Mouse (Mus musculus) liver, adult 2 months (tissue): Measurements from ENCODE around the gene Sbno1. TPM values are rescaled to one million over a fixed set of nuclear protein-coding genes. Genes with fewer than 3 reads are reported as not detected.

Experiments
- DNase-seq: peaks from one replicate; pipeline ENCODE4 v3.0.0-alpha.2; 2011; ENCODE audit warnings: low read depth, low spot score; ENCODE audit errors: extremely low read depth
- H3K27ac ChIP-seq: fragments of 200-500 bp; replicated peaks from 2 replicates; pipeline ENCODE4 v1.5.1; 2012; ENCODE audit warnings: low read depth, mild to moderate bottlenecking, control low read depth, inconsistent platforms, low read length; ENCODE audit not compliant: insufficient read depth
- H3K27me3 ChIP-seq: fragments of 200-500 bp; 2 replicates; pipeline ENCODE4 v1.6.1; 2012; ENCODE audit warnings: mild to moderate bottlenecking, moderate library complexity, low read length, inconsistent platforms; ENCODE audit not compliant: control insufficient read depth, insufficient read depth
- H3K36me3 ChIP-seq: fragments of 200-500 bp; 2 replicates; pipeline ENCODE4 v1.6.1; 2012; ENCODE audit warnings: low read length, inconsistent platforms; ENCODE audit not compliant: control insufficient read depth, insufficient read depth
- H3K4me1 ChIP-seq: fragments of 200-500 bp; 2 replicates; pipeline ENCODE4 v1.6.1; 2011; ENCODE audit warnings: low read length; ENCODE audit not compliant: control insufficient read depth, insufficient read depth
- H3K4me3 ChIP-seq: fragments of 200-500 bp; 2 replicates; pipeline ENCODE4 v1.5.1; 2011; ENCODE audit warnings: low read depth, mild to moderate bottlenecking, control low read depth, low read length, moderate library complexity; ENCODE audit not compliant: insufficient read depth
- H3K79me2 ChIP-seq: fragments of 200-500 bp; 2 replicates; pipeline ENCODE4 v1.6.1; 2012; ENCODE audit warnings: inconsistent platforms, mild to moderate bottlenecking, low read length, moderate library complexity; ENCODE audit not compliant: control insufficient read depth, insufficient read depth
- H3K9ac ChIP-seq: fragments of 200-500 bp; 2 replicates; pipeline ENCODE4 v1.6.1; 2012; ENCODE audit warnings: low read depth, mild to moderate bottlenecking, control low read depth, inconsistent platforms, low read length
- CTCF ChIP-seq: fragments of 200-500 bp; IDR thresholded peaks from 2 replicates; pipeline ENCODE4 v1.5.1; 2011; ENCODE audit warnings: low read depth, low read length, control low read depth
- POLR2A ChIP-seq: fragments of 200-500 bp; IDR thresholded peaks from 2 replicates; pipeline ENCODE4 v1.6.1; 2011; ENCODE audit warnings: low read length, control low read depth; ENCODE audit not compliant: insufficient read depth; ENCODE audit errors: extremely low read depth
- WGBS: fragments of 180-500 bp; shearing (Covaris S2); methylation state at CpG from one replicate; pipeline ENCODE4 v1.1.7; 2018; 5-methylcytosine and 5-hydroxymethylcytosine counted together
- polyA plus RNA-seq: library from polyadenylated mRNA; depleted of rRNA; stranded (reverse); fragments of >200 nt; gene quantifications from 2 replicates; pipeline ENCODE4 v1.2.3, GENCODE M21; 2012
- total RNA-seq: library from RNA; depleted of rRNA; stranded (reverse); fragments of >200 nt; gene quantifications from 2 replicates; pipeline ENCODE4 v1.2.3, GENCODE M21; 2014

The Sbno1 gene
- total and polyA plus RNA-seq, 2 experiments = 7.2 to 33.1 TPM

DNA sequence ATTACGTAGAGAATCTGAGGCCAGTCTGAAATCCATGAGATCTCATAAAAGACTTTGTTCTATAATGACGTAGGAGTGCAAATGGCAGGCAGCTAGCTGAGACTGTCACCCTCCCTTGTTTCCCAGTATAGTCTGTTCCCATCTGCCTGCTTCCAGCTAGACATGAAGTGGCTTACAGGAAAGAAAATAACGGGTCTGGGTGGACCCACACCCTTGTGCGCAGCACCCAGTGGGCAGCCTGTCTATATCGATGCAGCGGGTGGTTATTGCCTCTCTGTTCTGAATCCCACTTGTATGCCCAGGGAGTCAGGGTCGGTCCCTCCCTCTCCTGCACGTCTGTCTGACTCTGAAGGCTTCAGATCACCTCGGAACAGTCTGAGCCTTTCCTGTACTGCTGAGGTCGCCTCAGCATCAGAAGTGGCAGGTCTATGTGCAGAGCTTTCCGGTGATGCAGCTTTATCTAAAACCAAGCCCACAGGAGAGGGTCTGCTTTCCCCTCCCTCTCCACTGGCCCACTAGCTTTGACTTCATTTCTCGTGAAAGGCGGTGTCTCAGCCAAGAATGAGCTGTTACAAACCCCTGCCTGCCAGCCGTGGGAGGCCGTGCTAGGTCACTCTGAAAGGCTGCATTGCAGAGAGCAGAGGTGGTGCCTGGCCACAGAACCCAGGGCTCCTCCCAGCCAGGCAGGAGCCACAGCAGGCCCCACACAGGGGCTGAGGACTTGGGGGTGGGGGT is 26.9 kb upstream of the Sbno1 start:
- DNase-seq = no peak
- WGBS = 89% methylated on average over 15 of the region's 15 CpGs
- H3K4me1 ChIP-seq = peaks cover 20% of the 10 kb centered on the region; the same call in 1 of the 2 replicates

DNA sequence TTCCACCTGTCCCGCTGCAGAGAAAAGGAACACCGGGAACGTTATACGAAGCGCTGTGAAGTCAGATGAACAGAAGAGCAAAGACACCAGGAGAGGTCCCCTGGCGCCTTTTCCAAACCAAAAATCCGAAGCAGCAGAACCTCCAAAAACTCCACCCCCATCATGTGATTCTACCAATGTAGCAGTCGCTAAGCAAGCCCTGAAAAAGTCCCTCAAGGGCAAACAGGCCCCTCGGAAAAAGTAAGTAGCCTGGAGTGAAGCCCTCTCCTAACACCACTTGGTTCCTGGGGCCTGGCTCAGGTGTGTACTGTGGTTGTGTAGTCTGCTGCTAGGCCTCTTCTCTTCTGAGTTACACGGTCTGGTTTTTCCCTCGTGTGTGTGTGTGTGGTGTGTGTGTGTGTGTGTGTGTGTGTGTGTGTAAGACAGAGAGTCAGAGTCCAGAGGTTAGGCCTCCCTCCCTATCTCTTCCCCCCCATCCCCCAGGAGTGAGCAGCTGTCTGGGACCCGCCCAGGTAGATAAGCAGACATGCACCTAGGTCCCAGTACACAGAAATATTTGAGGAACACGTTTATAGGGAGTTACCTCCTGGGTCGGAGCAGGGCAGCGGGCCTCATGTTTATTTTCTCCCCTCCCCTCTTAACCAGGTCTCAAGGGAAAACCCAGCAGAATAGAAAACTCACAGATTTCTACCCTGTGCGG is 25.0 kb upstream of the Sbno1 start:
- H3K4me3 ChIP-seq = no peak overlapping the region
- no peak for DNase-seq

More for the DNA sequence above, 26.9 kb upstream of the Sbno1 start:
- no peak overlapping the region for H3K9ac ChIP-seq
- no peaks in the 10 kb centered on the region for H3K27me3 ChIP-seq
- no peak overlapping the region for H3K4me3 ChIP-seq
- no peak overlapping the region for H3K27ac ChIP-seq
- H3K36me3 ChIP-seq = peaks cover 24% of the 10 kb centered on the region
- TF ChIP-seq POLR2A (no peak), CTCF (no peak)
- no peaks in the 10 kb centered on the region for H3K79me2 ChIP-seq

DNA sequence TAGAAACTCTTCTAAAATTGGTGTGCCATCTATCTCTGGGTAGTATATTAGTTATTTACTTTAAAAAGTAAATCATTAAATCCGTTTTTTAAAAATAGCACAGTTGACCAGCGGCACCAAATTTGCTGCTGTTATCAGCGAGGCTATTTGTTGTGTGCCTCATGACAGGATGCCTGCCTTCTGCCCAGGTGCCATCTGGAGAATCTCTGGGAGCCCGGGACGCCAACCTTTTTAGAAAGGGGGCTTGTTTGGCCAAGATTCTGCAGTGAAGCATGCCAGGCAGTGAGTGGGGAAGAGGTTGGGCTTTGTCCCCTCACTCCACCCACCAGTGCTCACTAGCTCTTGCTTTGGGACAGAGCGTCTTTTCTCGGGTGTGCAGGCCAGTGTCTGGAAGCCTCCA is 24.2 kb upstream of the Sbno1 start:
- H3K27ac ChIP-seq = 0 out of 2 replicates have a peak overlapping the region, but pooled peaks have one; percentile 17
- no peak for TF ChIP-seq POLR2A
- no peaks in the 10 kb centered on the region for H3K79me2 ChIP-seq
- no peaks in the 10 kb centered on the region for H3K27me3 ChIP-seq
- H3K4me3 ChIP-seq = no peak overlapping the region
- peaks cover 22% of the 10 kb centered on the region; the same call in 1 of the 2 replicates for H3K4me1 ChIP-seq
- H3K36me3 ChIP-seq = peaks cover 11% of the 10 kb centered on the region
- WGBS = 33% methylated on average over 7 of the region's 7 CpGs
- peak; percentile 51 for DNase-seq
- no peak overlapping the region for H3K9ac ChIP-seq

More for the DNA sequence above, 25.0 kb upstream of the Sbno1 start:
- Histone ChIP-seq H3K9ac (no peak overlapping the region), H3K27me3 (no peaks in the 10 kb centered on the region), H3K36me3 (peaks cover 11% of the 10 kb centered on the region), H3K27ac (no peak overlapping the region), H3K79me2 (no peaks in the 10 kb centered on the region), H3K4me1 (peaks cover 22% of the 10 kb centered on the region; the same call in 1 of the 2 replicates)
- 61% methylated on average over 16 of the region's 16 CpGs for WGBS
- TF ChIP-seq POLR2A (no peak), CTCF (no peak)

DNA sequence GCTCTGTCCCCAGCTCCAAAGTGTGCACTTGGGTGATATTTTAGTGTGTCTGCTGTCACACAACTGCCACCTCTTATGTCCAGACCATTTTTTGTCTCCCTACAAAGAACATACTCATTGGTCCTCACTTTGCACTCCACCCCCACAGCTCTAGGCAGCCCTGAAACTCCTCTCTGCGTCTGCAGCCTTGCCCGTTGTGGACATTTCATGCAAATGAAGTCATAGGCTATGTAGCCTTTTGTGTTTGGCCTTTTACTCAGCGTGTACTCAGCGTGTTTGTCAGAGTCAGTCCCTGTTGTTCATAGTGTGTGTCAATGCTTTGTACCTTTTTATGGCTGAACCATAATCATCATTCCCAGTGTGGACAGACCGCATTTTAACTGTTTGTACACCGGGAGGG is 23.7 kb upstream of the Sbno1 start:
- peaks cover 11% of the 10 kb centered on the region for H3K36me3 ChIP-seq
- H3K27me3 ChIP-seq = no peaks in the 10 kb centered on the region
- DNase-seq = peak; percentile 54
- H3K9ac ChIP-seq = no peak overlapping the region
- H3K27ac ChIP-seq = peak overlapping the region; percentile 23; the same call in 1 of the 2 replicates
- TF ChIP-seq POLR2A = no peak
- no peak for TF ChIP-seq CTCF
- H3K4me1 ChIP-seq = peaks cover 24% of the 10 kb centered on the region; the same call in 1 of the 2 replicates
- H3K4me3 ChIP-seq = no peak overlapping the region
- whole genome bisulfite sequencing = 24% methylated on average over 6 of the region's 6 CpGs
- no peaks in the 10 kb centered on the region for H3K79me2 ChIP-seq

DNA sequence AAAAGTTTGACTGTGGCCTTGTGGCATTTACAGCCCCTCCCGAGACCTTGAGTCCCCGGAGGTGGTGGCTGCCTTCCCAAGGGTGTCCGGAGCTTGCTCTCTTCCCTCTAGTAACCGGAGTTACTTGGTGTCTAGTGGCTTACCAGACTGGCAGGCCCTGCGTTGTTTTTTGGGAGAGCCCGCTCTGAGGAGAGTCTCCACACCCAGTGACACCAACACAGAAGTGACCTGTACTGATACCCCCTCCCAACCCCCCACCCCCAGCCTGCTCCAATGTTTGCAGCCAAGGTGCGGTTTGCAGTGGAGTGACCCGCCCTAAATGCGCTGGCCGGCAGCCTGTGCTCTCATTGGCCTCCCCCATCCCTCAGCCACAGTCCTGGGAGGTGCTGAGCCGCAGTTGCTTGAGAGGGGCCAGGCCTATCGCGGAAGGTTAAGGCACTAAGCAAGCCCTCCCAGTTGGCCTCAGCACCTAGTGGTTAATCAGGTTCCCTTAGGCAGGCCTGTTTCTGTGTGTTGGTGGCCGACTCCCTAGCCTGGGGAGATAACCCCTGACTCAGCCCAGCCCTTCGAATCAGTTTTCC is 20.6 kb upstream of the Sbno1 start:
- peaks cover 7% of the 10 kb centered on the region for H3K36me3 ChIP-seq
- DNase-seq = peak; percentile 74
- no peaks in the 10 kb centered on the region for H3K79me2 ChIP-seq
- peak overlapping the region; percentile 80 for H3K27ac ChIP-seq
- peak overlapping the region; percentile 88 for H3K9ac ChIP-seq
- TF ChIP-seq POLR2A (0 out of 2 replicates have a peak, but pooled peaks have one; percentile 29), CTCF (no peak)
- peak overlapping the region; percentile 67 for H3K4me3 ChIP-seq
- H3K4me1 ChIP-seq = peaks cover 25% of the 10 kb centered on the region; the same call in 1 of the 2 replicates
- WGBS = 4% methylated on average over 15 of the region's 15 CpGs
- H3K27me3 ChIP-seq = no peaks in the 10 kb centered on the region
